ENCODE assay signal across 17 mouse cellular contexts in the genomic region with DNA sequence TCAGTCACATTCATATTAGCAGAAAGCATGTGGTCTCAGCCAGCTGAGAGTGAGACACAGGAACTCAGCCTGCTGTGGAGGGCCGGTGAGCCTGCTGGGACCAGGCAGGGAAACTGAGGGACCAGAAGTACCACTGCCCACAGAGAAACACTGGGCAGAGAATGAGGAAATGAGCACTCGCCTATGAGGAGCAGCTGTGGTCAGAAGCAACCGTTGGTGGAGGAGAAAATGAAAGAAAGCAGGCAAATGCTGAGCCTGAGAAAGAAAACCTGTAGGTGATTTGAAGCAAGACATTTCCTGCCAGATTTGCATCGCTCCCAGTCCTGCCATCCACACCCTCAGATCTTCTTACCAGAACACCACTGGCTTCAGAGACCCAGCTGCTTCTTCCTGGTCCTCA.
A peak's percentile ranks its signal among the peaks of the same experiment; 100 is the strongest.
DNase-seq lines count a peak whose midpoint lies in the region; ATAC-seq and TF ChIP-seq lines count a peak whose summit lies in the region.
"Had no signal": no experiment of that assay in that cellular context is flagged by ENCODE, and none has a peak within 500 bp of the region (broad histone marks: within the 10 kb centered on the region; RNA-seq: fewer than 3 reads in every experiment).

No protein-coding gene starts in this region.

- 0 out of 2 replicates have a peak overlapping the region, but pooled peaks have one; percentile 32 for H3K27ac ChIP-seq in left cerebral cortex, adult 2 months
- H3K27ac ChIP-seq in MEL (ENCODE audit: control insufficient read depth, low read depth, low read length) = no peak overlapping the region
- H3K27ac ChIP-seq in forebrain, embryonic 12.5 days = no peak overlapping the region
- H3K27ac ChIP-seq: heart, adult 2 months; hindbrain, embryonic 10.5 days; neural tube, embryonic 15.5 days had no signal

- DNase-seq in left cerebral cortex, adult 2 months (ENCODE audit: extremely low spot score in 1 of 2, low spot score in 2 of 2) = no peak
- DNase-seq in left cerebral cortex, postnatal 10 days (ENCODE audit: extremely low spot score in 1 of 2, low spot score in 2 of 2) = no peak
- DNase-seq in MEL (ENCODE audit: low read depth, low spot score) = no peak
- peak; percentile 69 for DNase-seq in induced T-regulatory cell, adult 2 months (ENCODE audit: low read depth)
- DNase-seq in frontal cortex, postnatal 14 days (ENCODE audit: low spot score in 2 of 2) = no peak
- no peak for DNase-seq in cerebellum, postnatal 25 days
- DNase-seq: adrenal gland, postnatal 10 days; cerebellum, adult 11-12 months; kidney, adult 18-20 months; layer of hippocampus, adult 9-11 months; lung, postnatal 14 days had no signal

- WGBS in forebrain, embryonic 12.5 days = 77% methylated on average over 4 of the region's 4 CpGs

- H3K9me3 ChIP-seq in MEL (replicated peaks; ENCODE audit: insufficient read depth, low read length) = no peaks in the 10 kb centered on the region
- H3K9me3 ChIP-seq in forebrain, embryonic 12.5 days = no peaks in the 10 kb centered on the region
- H3K9me3 ChIP-seq: hindbrain, embryonic 10.5 days; neural tube, embryonic 15.5 days had no signal

- H3K4me1 ChIP-seq in MEL (ENCODE audit: control insufficient read depth in 1 of 2, insufficient read depth in 2 of 2, low read length in 2 of 2) = peaks cover 21 to 33% of the 10 kb centered on the region in 2 experiments
- H3K4me1 ChIP-seq in forebrain, embryonic 12.5 days = peaks cover 4% of the 10 kb centered on the region; the same call in 1 of the 2 replicates
- H3K4me1 ChIP-seq: neural tube, embryonic 15.5 days had no signal

- H3K79me2 ChIP-seq in MEL (ENCODE audit: control insufficient read depth, insufficient read depth, low read length, poor library complexity) = no peaks in the 10 kb centered on the region

- TF ChIP-seq RAD21 in MEL (IDR thresholded peaks at IDR 0.05; ENCODE audit: low read depth, low read length) = no peak

- peak; percentile 34; the same call in 1 of the 2 replicates for ATAC-seq in neutrophil, adult 5-6 weeks (ENCODE audit: extremely low read depth, insufficient number of reproducible peaks, low FRiP score, poor library complexity, severe bottlenecking)
- ATAC-seq in forebrain, embryonic 12.5 days (ENCODE audit: low FRiP score) = no peak
- ATAC-seq: midbrain, embryonic 16.5 days had no signal

- intact Hi-C loops in left cerebral cortex, adult 2 months (cut with DNase I) = no loop called here
- intact Hi-C loops in left cerebral cortex, postnatal 10 days (cut with DNase I) = loop anchor here (10.0 kb wide), 1 partner anchor 187 kb away; a partner anchor contains a TSS

- no peak for TF ChIP-seq CTCF in left cerebral cortex, adult 2 months (IDR thresholded peaks at IDR 0.05)
- TF ChIP-seq CTCF in MEL (IDR thresholded peaks at IDR 0.05 in 2 of 3, conservative IDR thresholded peaks at IDR 0.05 in 1 of 3; ENCODE audit: control insufficient read depth in 1 of 3, insufficient read depth in 1 of 3, low read depth in 2 of 3, low read length in 3 of 3, poor library complexity in 1 of 3, severe bottlenecking in 1 of 3) = no peak

- no peak overlapping the region for H3K4me3 ChIP-seq in left cerebral cortex, adult 2 months
- no peak overlapping the region for H3K4me3 ChIP-seq in MEL (ENCODE audit: control insufficient read depth in 1 of 2, insufficient read depth in 1 of 2, low read depth in 2 of 2, low read length in 2 of 2)
- no peak overlapping the region for H3K4me3 ChIP-seq in forebrain, embryonic 12.5 days (replicated peaks)
- H3K4me3 ChIP-seq: heart, adult 2 months; hindbrain, embryonic 10.5 days; neural tube, embryonic 15.5 days had no signal

- H3K36me3 ChIP-seq in MEL (ENCODE audit: control insufficient read depth in 1 of 2, insufficient read depth in 2 of 2, low read length in 2 of 2) = peaks cover 0 to 32% of the 10 kb centered on the region in 2 experiments; a peak in 2 of 4 replicates
- H3K36me3 ChIP-seq in forebrain, embryonic 12.5 days (replicated peaks) = no peaks in the 10 kb centered on the region
- H3K36me3 ChIP-seq: hindbrain, embryonic 10.5 days; neural tube, embryonic 15.5 days had no signal

- TF ChIP-seq EP300 in MEL (IDR thresholded peaks at IDR 0.05; ENCODE audit: low read depth in 1 of 2, low read length in 2 of 2) = peak in 1 of 2 experiments; percentile 26; a peak in 1 of 4 replicates

- H3K9ac ChIP-seq in MEL (ENCODE audit: control insufficient read depth, low read depth, low read length, poor library complexity, severe bottlenecking) = peak overlapping the region; percentile 10; the same call in 1 of the 2 replicates
- no peak overlapping the region for H3K9ac ChIP-seq in forebrain, embryonic 12.5 days
- H3K9ac ChIP-seq: neural tube, embryonic 15.5 days had no signal

- TF ChIP-seq POLR2A in MEL (IDR thresholded peaks at IDR 0.05; ENCODE audit: control insufficient read depth in 1 of 2, insufficient read depth in 1 of 2, low read depth in 1 of 2, low read length in 2 of 2, poor library complexity in 1 of 2) = no peak

- no peak overlapping the region for H3K4me2 ChIP-seq in forebrain, embryonic 12.5 days
- H3K4me2 ChIP-seq: neural tube, embryonic 15.5 days had no signal

- no peaks in the 10 kb centered on the region; a peak in 1 of 4 replicates for H3K27me3 ChIP-seq in MEL (ENCODE audit: control insufficient read depth in 1 of 2, insufficient read depth in 2 of 2, low read length in 2 of 2)
- no peaks in the 10 kb centered on the region for H3K27me3 ChIP-seq in forebrain, embryonic 12.5 days
- H3K27me3 ChIP-seq: neural tube, embryonic 15.5 days had no signal

TF ChIP-seq in MEL, 35 proteins besides CTCF, POLR2A, EP300 and RAD21:
- TF ChIP-seq MYB (IDR thresholded peaks at IDR 0.05; ENCODE audit: low read depth, low read length) = no peak
- no peak for TF ChIP-seq TCF12 (IDR thresholded peaks at IDR 0.05; ENCODE audit: low read depth, low read length)
- TF ChIP-seq MAZ (IDR thresholded peaks at IDR 0.05; ENCODE audit: low read depth, low read length) = no peak
- TF ChIP-seq CHD2 (IDR thresholded peaks at IDR 0.05; ENCODE audit: low read length) = no peak
- no peak for TF ChIP-seq KAT2A (conservative IDR thresholded peaks at IDR 0.05; ENCODE audit: low read depth, low read length)
- no peak for TF ChIP-seq ZC3H11A (IDR thresholded peaks at IDR 0.05; ENCODE audit: low read depth, low read length)
- no peak for TF ChIP-seq POLR2AphosphoS5 (IDR thresholded peaks at IDR 0.05; ENCODE audit: borderline replicate concordance, low read depth, low read length)
- TF ChIP-seq ZNF384 (IDR thresholded peaks at IDR 0.05; ENCODE audit: low read depth, low read length) = no peak
- TF ChIP-seq BHLHE40 (IDR thresholded peaks at IDR 0.05; ENCODE audit: borderline replicate concordance, low read depth, low read length) = no peak
- TF ChIP-seq GABPA (IDR thresholded peaks at IDR 0.05; ENCODE audit: low read depth, low read length) = no peak
- no peak for TF ChIP-seq NELFE (IDR thresholded peaks at IDR 0.05; ENCODE audit: low read depth, low read length)
- TF ChIP-seq E2F4 (IDR thresholded peaks at IDR 0.05; ENCODE audit: borderline replicate concordance, low read depth, low read length) = no peak
- no peak for TF ChIP-seq USF1 (IDR thresholded peaks at IDR 0.05; ENCODE audit: low read depth, low read length)
- TF ChIP-seq ZKSCAN1 (IDR thresholded peaks at IDR 0.05; ENCODE audit: low read depth, low read length) = no peak
- TF ChIP-seq NRF1 (IDR thresholded peaks at IDR 0.05; ENCODE audit: insufficient read depth, low read depth, low read length, poor library complexity, severe bottlenecking) = no peak
- TF ChIP-seq ZMIZ1 (IDR thresholded peaks at IDR 0.05; ENCODE audit: low read depth, low read length) = no peak
